Mouse (Mus musculus) heart, adult 2 months (tissue): ENCODE measurements around the gene Tmod2. TPM values are rescaled to one million over a fixed set of nuclear protein-coding genes. Genes with fewer than 3 reads are reported as not detected.
A peak's percentile ranks its signal among the peaks of the same experiment; 100 is the strongest.

Experiments used
- DNase-seq, 2 experiments: peaks; one replicate each; pipeline ENCODE4 v3.0.0; 2021
- H3K27ac ChIP-seq: fragments of 200-600 bp; 2 replicates; pipeline ENCODE4 v1.8.1; 2022
- H3K27me3 ChIP-seq: fragments of 200-500 bp; 2 replicates; pipeline ENCODE4 v1.6.1; 2012; ENCODE audit warnings: mild to moderate bottlenecking, low read length, inconsistent platforms, mixed read lengths; ENCODE audit not compliant: control insufficient read depth, insufficient read depth
- H3K36me3 ChIP-seq: fragments of 200-500 bp; 2 replicates; pipeline ENCODE4 v1.6.1; 2012; ENCODE audit warnings: low read length, inconsistent platforms; ENCODE audit not compliant: control insufficient read depth, insufficient read depth
- H3K4me1 ChIP-seq: fragments of 200-500 bp; 2 replicates; pipeline ENCODE4 v1.6.1; 2011; ENCODE audit warnings: low read length; ENCODE audit not compliant: control insufficient read depth, insufficient read depth
- H3K4me3 ChIP-seq: fragments of 200-600 bp; 2 replicates; pipeline ENCODE4 v1.8.1; 2022
- H3K79me2 ChIP-seq: fragments of 200-500 bp; replicated peaks from 2 replicates; pipeline ENCODE4 v1.6.1; 2012; ENCODE audit warnings: mild to moderate bottlenecking, inconsistent platforms, low read length, moderate library complexity, mixed read lengths; ENCODE audit not compliant: control insufficient read depth, insufficient read depth
- H3K9ac ChIP-seq: fragments of 200-500 bp; 2 replicates; pipeline ENCODE4 v1.6.1; 2012; ENCODE audit warnings: low read depth, mild to moderate bottlenecking, control low read depth, inconsistent platforms, low read length, mixed read lengths
- CTCF ChIP-seq: fragments of 200-600 bp; IDR thresholded peaks from 2 replicates; pipeline ENCODE4 v1.8.1; 2022; ENCODE audit warnings: antibody characterized with exemption, mild to moderate bottlenecking, moderate library complexity
- EP300 ChIP-seq: fragments of 200-500 bp; IDR thresholded peaks from 2 replicates; pipeline ENCODE4 v1.6.1; 2011; ENCODE audit warnings: low read depth, low read length, control low read depth; ENCODE audit not compliant: insufficient read depth
- POLR2A ChIP-seq: fragments of 200-500 bp; IDR thresholded peaks from 2 replicates; pipeline ENCODE4 v1.6.1; 2011; ENCODE audit warnings: mild to moderate bottlenecking, low read depth, low read length, control low read depth; ENCODE audit not compliant: insufficient read depth
- WGBS: fragments of 180-500 bp; shearing (Covaris S2); methylation state at CpG from one replicate; pipeline ENCODE4 v1.1.7; 2018; 5-methylcytosine and 5-hydroxymethylcytosine counted together
- intact Hi-C: fragments of 180-260 bp; cut with DNase I; formaldehyde crosslinking; loops from one replicate; pipeline ENCODE4 v1.15.1; 2025
- polyA plus RNA-seq: library from polyadenylated mRNA; depleted of rRNA; stranded (reverse); fragments of >200 nt; gene quantifications from 2 replicates; pipeline ENCODE4 v1.2.3, GENCODE M21; 2012
- total RNA-seq, 2 experiments: library from RNA; stranded (reverse); gene quantifications; 2 replicates each; pipeline ENCODE4 v1.2.3; 2021

Gene Tmod2
- total and polyA plus RNA-seq, 3 experiments = 1.0 to 4.7 (median 3.8) TPM

GRCm38 (mm10) chr9:75532461-75532860 lies 78.7 kb downstream of the Tmod2 start:
- Histone ChIP-seq H3K27me3 (no peaks in the 10 kb centered on the region), H3K27ac (peak overlapping the region; percentile 29; the same call in 1 of the 2 replicates), H3K9ac (no peak overlapping the region), H3K36me3 (peaks cover 44% of the 10 kb centered on the region), H3K79me2 (peaks cover 4% of the 10 kb centered on the region), H3K4me1 (peaks cover 26% of the 10 kb centered on the region), H3K4me3 (no peak overlapping the region)
- WGBS = 76% methylated on average over 7 of the region's 7 CpGs
- TF ChIP-seq EP300 (no peak), CTCF (no peak), POLR2A (no peak)
- no peak for DNase-seq
- intact Hi-C loops = no loop called here

DNA sequence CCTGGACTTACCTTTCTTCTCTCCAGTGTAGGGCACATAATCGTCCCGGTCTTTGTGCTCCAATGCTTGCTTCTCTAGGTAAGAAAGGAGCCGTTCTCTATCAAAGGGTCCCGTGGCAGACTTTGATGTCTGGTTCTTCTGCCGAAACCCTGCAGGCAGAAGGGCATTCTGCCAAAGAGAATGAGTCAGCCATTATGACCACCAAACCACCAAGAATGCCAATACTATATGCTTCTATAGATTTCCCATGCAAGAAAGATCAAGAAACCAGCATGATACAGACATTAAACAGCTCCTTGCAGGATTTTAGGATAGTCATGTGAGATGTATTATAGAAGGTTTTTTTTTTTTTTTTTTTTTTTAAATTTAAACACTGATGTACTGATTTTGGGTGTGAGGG lies 81.8 kb downstream of the Tmod2 start:
- intact Hi-C loops = no loop called here
- no peak for DNase-seq
- H3K27ac ChIP-seq = no peak overlapping the region; the same call in 1 of the 2 replicates
- 0 out of 2 replicates have a peak, but pooled peaks cover 2% of the 10 kb centered on the region for H3K79me2 ChIP-seq
- no peaks in the 10 kb centered on the region for H3K27me3 ChIP-seq
- TF ChIP-seq POLR2A (no peak), EP300 (no peak), CTCF (no peak)
- no peak overlapping the region for H3K4me3 ChIP-seq
- WGBS = 54% methylated on average over 5 of the region's 5 CpGs
- peaks cover 48% of the 10 kb centered on the region for H3K36me3 ChIP-seq
- H3K4me1 ChIP-seq = peaks cover 20% of the 10 kb centered on the region
- H3K9ac ChIP-seq = no peak overlapping the region

DNA sequence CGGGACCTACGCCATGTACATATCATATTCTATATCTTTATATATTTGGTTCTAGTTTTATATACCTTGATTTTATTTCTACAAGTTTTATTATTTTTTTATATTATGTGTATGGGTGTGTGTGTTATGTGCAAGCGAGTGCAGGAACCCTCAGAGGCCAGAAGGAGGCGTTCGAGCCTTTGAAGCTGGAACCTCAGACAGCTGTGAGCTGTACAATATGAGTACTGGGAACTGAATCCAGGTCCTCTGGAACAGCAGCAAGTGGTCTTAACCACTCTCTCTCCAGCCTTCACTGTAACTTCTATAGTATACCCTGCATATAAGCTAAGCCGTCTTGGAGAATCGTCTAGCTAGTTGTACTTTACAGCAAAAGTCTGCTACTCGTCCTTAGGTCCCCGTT lies 83.0 kb downstream of the Tmod2 start:
- no peak for DNase-seq
- TF ChIP-seq CTCF (peak; percentile 25), EP300 (no peak), POLR2A (no peak)
- Histone ChIP-seq H3K27me3 (no peaks in the 10 kb centered on the region), H3K36me3 (peaks cover 51% of the 10 kb centered on the region), H3K9ac (no peak overlapping the region), H3K27ac (peak overlapping the region; percentile 42), H3K4me3 (no peak overlapping the region), H3K4me1 (peaks cover 20% of the 10 kb centered on the region), H3K79me2 (no peaks in the 10 kb centered on the region)
- intact Hi-C loops = no loop called here
- 95% methylated on average over 9 of the region's 9 CpGs for WGBS

- Histone ChIP-seq H3K79me2 (no peaks in the 10 kb centered on the region), H3K9ac (no peak overlapping the region), H3K36me3 (peaks cover 55% of the 10 kb centered on the region), H3K27ac (peak overlapping the region; percentile 42), H3K4me3 (no peak overlapping the region), H3K4me1 (peaks cover 19% of the 10 kb centered on the region), H3K27me3 (no peaks in the 10 kb centered on the region)
- DNase-seq = peak; percentile 62 to 80
- intact Hi-C loops = no loop called here
- no peak for TF ChIP-seq POLR2A
- TF ChIP-seq CTCF = 0 out of 2 replicates have a peak, but pooled peaks have one; percentile 15
- peak; percentile 81 for TF ChIP-seq EP300
- 36% methylated on average over 13 of the region's 13 CpGs for whole genome bisulfite sequencing
These were observed 83.6 kb downstream of the Tmod2 start for GRCm38 (mm10) chr9:75527368-75528059.

DNA sequence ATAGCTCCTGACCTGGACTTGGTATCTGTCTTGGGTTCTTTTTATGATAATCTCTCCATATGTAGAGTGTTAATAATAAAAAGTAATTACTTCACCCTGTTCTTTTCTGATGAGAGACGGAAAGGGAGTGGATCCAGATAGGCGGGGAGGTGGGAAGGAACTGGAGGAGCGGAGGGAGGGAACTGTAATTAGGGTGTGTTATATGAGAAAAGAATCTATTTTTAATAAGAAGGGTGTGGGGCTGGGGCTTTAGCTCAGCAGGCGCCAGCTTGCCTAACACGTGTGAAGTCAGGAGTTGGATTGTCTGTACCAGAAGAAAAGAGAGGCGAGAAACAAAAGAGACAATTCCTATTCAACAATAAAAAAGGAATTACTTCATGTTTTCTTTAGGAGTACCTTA lies 87.5 kb downstream of the Tmod2 start:
- peak overlapping the region; percentile 57 for H3K27ac ChIP-seq
- intact Hi-C loops = loop anchor here (1.0 kb wide), 2 partner anchors 24 to 36 kb away; partner anchors contain the start of gene Tmod3
- DNase-seq = peak in 1 of 2 experiments; percentile 65
- TF ChIP-seq POLR2A = no peak
- TF ChIP-seq EP300 = peak; percentile 85
- TF ChIP-seq CTCF = no peak
- peaks cover 36% of the 10 kb centered on the region for H3K36me3 ChIP-seq
- H3K9ac ChIP-seq = no peak overlapping the region
- H3K4me3 ChIP-seq = no peak overlapping the region
- no peaks in the 10 kb centered on the region; the same call in 1 of the 2 replicates for H3K79me2 ChIP-seq
- H3K4me1 ChIP-seq = peaks cover 10% of the 10 kb centered on the region
- H3K27me3 ChIP-seq = no peaks in the 10 kb centered on the region
- 27% methylated on average over 6 of the region's 6 CpGs for WGBS

DNA sequence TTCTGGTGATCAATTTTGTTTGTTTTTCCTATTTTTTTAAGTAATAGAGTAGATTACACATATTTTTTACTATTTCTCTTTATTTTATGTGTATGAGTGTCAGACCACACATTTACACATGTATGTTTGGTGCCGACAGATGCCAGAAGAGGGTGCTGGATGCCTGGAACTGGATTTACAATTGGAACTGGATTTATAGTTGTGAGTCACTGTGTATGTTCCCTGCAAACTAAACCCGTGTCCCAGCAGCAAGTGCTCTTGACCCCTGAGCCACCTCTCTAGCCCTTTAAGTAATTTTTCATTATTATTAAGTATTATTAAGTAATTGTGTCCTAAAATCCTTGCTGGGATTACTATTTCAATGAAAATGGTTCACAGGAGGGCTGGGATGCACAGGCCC lies 88.9 kb downstream of the Tmod2 start:
- peaks cover 2% of the 10 kb centered on the region; the same call in 1 of the 2 replicates for H3K79me2 ChIP-seq
- peaks cover 6% of the 10 kb centered on the region for H3K4me1 ChIP-seq
- peaks cover 33% of the 10 kb centered on the region for H3K36me3 ChIP-seq
- H3K27ac ChIP-seq = peak overlapping the region; percentile 57; the same call in 1 of the 2 replicates
- no peaks in the 10 kb centered on the region for H3K27me3 ChIP-seq
- no peak for TF ChIP-seq CTCF
- TF ChIP-seq POLR2A = no peak
- no peak for TF ChIP-seq EP300
- no peak overlapping the region for H3K4me3 ChIP-seq
- no peak overlapping the region for H3K9ac ChIP-seq
- intact Hi-C loops = no loop called here
- DNase-seq = no peak
- 77% methylated on average over 2 of the region's 2 CpGs for WGBS
